Mouse (Mus musculus): Measurements from ENCODE around the gene Pdzd2.

DNA sequence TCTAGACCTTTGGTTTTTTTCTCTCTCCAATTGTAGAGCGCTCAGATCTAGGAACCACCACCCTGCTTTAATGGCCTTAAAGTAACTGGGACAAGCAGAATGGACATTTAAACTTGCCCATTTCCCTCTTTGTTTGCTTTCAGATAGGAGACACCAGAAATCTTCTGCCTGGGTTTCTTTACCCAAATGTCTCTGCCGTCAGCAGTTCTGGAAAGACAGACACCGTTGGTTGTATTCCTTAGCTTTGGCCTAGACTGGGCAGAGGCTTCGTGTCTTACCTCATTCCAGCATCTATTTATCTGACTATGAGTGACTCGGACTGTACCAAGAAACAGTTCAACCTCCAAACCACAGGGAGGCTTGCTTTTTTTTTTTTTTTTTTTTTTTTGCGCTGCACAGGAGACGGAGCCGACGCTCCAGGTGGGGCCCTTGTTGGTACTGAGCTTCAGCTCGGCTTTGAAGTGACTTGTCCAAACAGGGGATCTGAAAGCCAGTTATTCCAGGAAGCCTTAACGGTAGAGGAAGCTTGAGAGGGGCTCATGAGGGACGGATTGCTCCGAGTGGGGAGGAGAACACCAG is 363.1 kb downstream of the Pdzd2 start:
- TF ChIP-seq CTCF (IDR thresholded peaks at IDR 0.05; ENCODE audit: extremely low read depth, insufficient read depth, insufficient read length, insufficient replicate concordance): no peak
- no peak for TF ChIP-seq POLR2A (IDR thresholded peaks at IDR 0.05; ENCODE audit: low read depth, low read length)

Data from spleen, adult 2 months (tissue).